Mouse (Mus musculus) intestine, embryonic 16.5 days (tissue): ENCODE results near the gene Gm27029. TPM values are rescaled to one million over a fixed set of nuclear protein-coding genes. Genes with fewer than 3 reads are reported as not detected.
"Not testable (repeated sequence)": the region's sequence is repeated elsewhere in the genome, so short reads cannot be mapped to it uniquely, and the experiment has no call there.

Experiments
- ATAC-seq: fragments of 200-750 bp; cut with Nextera tagmentation; 2 replicates; pipeline ENCODE4 v1.8.0; 2017; ENCODE audit warnings: moderate TSS enrichment, moderate library complexity
- H3K27ac ChIP-seq: fragments of 300-500 bp; sonication (generic); 2 replicates; pipeline ENCODE4 v1.5.1; 2014; ENCODE audit warnings: mild to moderate bottlenecking, low read length
- H3K27me3 ChIP-seq: fragments of 300-500 bp; sonication (generic); replicated peaks from 2 replicates; pipeline ENCODE4 v1.6.1; 2014; ENCODE audit warnings: low read length, control low read depth, mixed read lengths; ENCODE audit not compliant: control insufficient read depth, insufficient read depth
- H3K36me3 ChIP-seq: fragments of 300-500 bp; sonication (generic); 2 replicates; pipeline ENCODE4 v1.6.1; 2014; ENCODE audit warnings: low read length, control low read depth; ENCODE audit not compliant: control insufficient read depth, insufficient read depth
- H3K4me1 ChIP-seq: fragments of 300-500 bp; sonication (generic); 2 replicates; pipeline ENCODE4 v1.6.1; 2014; ENCODE audit warnings: low read length, control low read depth, mixed read lengths; ENCODE audit not compliant: control insufficient read depth, insufficient read depth
- H3K4me2 ChIP-seq: fragments of 300-500 bp; sonication (generic); 2 replicates; pipeline ENCODE4 v1.6.1; 2014; ENCODE audit warnings: low read depth, low read length, control low read depth
- H3K4me3 ChIP-seq: fragments of 300-500 bp; sonication (generic); 2 replicates; pipeline ENCODE4 v1.5.1; 2014; ENCODE audit warnings: mild to moderate bottlenecking, low read length
- H3K9ac ChIP-seq: fragments of 300-500 bp; sonication (generic); 2 replicates; pipeline ENCODE4 v1.6.1; 2014; ENCODE audit warnings: low read depth, low read length
- H3K9me3 ChIP-seq: fragments of 300-500 bp; sonication (generic); 2 replicates; pipeline ENCODE4 v1.6.1; 2016; ENCODE audit warnings: low read length, control low read depth; ENCODE audit not compliant: control insufficient read depth
- WGBS: fragments of 180-500 bp; shearing (Covaris S2); extraction: QIAGEN DNeasy Blood & Tissue Kit; methylation state at CpG from one replicate; pipeline ENCODE4 v1.1.7; 2014; 5-methylcytosine and 5-hydroxymethylcytosine counted together
- polyA plus RNA-seq: library from polyadenylated mRNA; unstranded; fragments of >200 nt; fragmentation: Nextera tagmentation; extraction: Ambion mirVana; gene quantifications from 2 replicates; pipeline ENCODE4 v1.2.1, GENCODE M21; 2015

Gm27029 gene
- polyA plus RNA-seq, 1 experiment from 2014 or later = 10.1 TPM

DNA sequence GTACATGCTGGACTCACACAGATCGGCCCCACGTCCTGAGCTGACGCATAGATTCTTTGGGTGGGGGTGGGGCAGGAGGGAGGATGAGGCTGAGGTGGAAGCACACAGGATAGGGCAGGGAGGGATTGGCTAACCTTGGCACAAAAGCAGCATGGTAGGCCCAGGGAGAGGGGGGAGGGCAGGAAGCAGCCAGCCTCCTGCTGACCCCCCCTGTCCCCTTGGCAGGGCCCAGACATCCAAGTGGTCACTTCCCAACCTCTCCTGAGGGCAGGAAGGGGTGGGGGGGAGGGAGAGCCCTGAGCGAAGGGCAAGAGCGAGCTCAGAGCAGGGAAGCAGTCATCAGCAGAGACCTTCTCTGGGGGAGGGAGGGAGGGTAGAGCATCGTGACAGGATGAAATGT, 35.1 kb upstream of the Gm27029 start:
- H3K27ac ChIP-seq = peak overlapping the region; percentile 37
- H3K4me1 ChIP-seq = peaks cover 38% of the 10 kb centered on the region
- H3K4me2 ChIP-seq = no peak overlapping the region
- H3K9ac ChIP-seq = 0 out of 2 replicates have a peak overlapping the region, but pooled peaks have one; percentile 14
- no peak for ATAC-seq
- WGBS = 53% methylated on average over 6 of the region's 6 CpGs
- H3K36me3 ChIP-seq = peaks cover 13% of the 10 kb centered on the region
- H3K27me3 ChIP-seq = no peaks in the 10 kb centered on the region
- H3K4me3 ChIP-seq = no peak overlapping the region
- H3K9me3 ChIP-seq = no peaks in the 10 kb centered on the region

DNA sequence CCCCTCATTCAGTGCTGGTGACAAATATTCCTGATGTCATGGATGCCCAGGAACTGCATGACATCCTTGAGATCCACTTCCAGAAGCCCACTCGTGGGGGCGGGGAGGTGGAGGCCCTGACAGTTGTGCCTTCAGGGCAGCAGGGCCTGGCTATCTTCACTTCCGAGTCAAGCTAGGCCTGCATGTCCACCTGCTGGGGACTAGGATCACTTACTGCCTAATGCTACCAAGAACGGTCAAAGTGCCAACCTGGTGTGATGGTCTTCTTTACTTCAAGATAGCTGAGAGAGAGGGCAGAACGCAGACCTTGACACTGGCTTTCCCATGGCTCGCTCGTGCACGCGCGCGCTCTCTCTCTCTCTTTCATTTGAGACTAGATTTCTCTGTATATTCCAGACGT, 33.6 kb upstream of the Gm27029 start:
- ATAC-seq = no peak
- H3K4me2 ChIP-seq = no peak overlapping the region
- H3K4me1 ChIP-seq = peaks cover 30% of the 10 kb centered on the region
- H3K4me3 ChIP-seq = no peak overlapping the region
- H3K9ac ChIP-seq = no peak overlapping the region
- H3K9me3 ChIP-seq = no peaks in the 10 kb centered on the region
- H3K27ac ChIP-seq = no peak overlapping the region
- H3K27me3 ChIP-seq = no peaks in the 10 kb centered on the region
- WGBS = 88% methylated on average over 12 of the region's 12 CpGs
- peaks cover 13% of the 10 kb centered on the region for H3K36me3 ChIP-seq

DNA sequence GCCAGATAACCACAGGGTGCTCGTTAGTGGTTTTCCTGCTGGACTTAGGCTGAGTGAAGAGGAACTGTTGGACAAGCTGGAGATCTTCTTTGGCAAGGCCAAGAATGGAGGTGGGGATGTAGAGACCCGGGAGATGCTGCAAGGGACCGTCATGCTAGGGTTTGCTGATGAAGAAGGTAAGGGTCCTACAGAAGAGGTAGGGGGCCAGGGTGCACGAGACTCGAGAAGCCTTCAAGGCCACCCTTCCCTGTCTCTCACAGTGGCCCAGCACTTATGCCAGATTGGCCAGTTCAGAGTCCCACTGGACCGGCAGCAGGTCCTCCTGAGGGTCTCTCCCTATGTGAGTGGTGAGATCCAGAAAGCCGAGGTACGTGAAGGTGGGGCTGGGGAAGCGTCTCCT, 33.0 kb upstream of the Gm27029 start:
- Histone ChIP-seq H3K9me3 (no peaks in the 10 kb centered on the region), H3K4me3 (no peak overlapping the region), H3K27me3 (no peaks in the 10 kb centered on the region), H3K36me3 (peaks cover 13% of the 10 kb centered on the region), H3K27ac (no peak overlapping the region), H3K4me2 (no peak overlapping the region), H3K4me1 (peaks cover 27% of the 10 kb centered on the region), H3K9ac (no peak overlapping the region)
- 89% methylated on average over 9 of the region's 9 CpGs for WGBS
- no peak for ATAC-seq

DNA sequence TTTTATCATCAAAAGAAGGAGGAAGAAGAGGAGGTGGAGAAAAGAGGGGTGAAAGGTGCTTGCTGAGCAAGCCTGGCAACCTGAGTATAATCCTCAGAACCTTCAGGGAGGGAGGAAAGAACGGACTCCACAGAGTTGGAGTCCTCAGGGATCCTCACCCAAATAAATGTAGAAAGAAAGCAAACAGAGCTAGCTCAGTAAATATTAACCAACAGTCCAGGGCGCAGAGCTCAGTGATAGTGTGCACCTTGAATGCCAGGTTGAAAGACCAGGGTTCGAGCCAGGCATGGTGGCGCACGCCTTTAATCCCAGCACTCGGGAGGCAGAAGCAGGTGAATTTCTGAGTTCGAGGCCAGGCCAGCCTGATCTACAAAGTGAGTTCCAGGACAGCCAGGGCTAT, 31.0 kb upstream of the Gm27029 start:
- Histone ChIP-seq H3K4me3 (no peak overlapping the region), H3K27me3 (no peaks in the 10 kb centered on the region), H3K36me3 (peaks cover 7% of the 10 kb centered on the region), H3K27ac (0 out of 2 replicates have a peak overlapping the region, but pooled peaks have one; percentile 7), H3K9ac (no peak overlapping the region), H3K4me2 (no peak overlapping the region), H3K9me3 (no peaks in the 10 kb centered on the region), H3K4me1 (peaks cover 24% of the 10 kb centered on the region)
- 68% methylated on average over 7 of the region's 7 CpGs for WGBS
- ATAC-seq = no peak

DNA sequence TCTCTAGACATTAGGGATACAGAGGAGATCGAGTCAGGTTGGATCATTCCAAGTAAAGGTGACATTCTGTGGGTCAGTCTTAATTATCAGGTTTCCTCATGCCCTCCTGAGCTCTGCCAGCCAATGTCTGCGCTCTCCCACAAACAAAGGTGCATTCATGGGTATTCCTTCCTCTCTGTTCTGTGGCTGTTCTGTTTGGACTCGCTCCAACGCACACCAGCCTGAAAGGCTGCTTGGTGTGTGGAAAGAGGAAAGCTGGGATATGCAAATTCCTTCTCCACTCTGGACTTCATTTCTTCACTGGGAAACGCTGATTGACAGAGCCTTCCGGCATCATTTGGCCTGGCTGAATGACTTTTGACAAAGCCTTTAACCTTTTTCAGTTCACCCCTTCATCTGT, 30.1 kb upstream of the Gm27029 start:
- no peak overlapping the region for H3K27ac ChIP-seq
- H3K36me3 ChIP-seq = peaks cover 7% of the 10 kb centered on the region
- no peaks in the 10 kb centered on the region for H3K9me3 ChIP-seq
- 68% methylated on average over 6 of the region's 6 CpGs for WGBS
- peaks cover 20% of the 10 kb centered on the region for H3K4me1 ChIP-seq
- no peak overlapping the region for H3K4me3 ChIP-seq
- ATAC-seq = no peak
- no peaks in the 10 kb centered on the region for H3K27me3 ChIP-seq
- no peak overlapping the region for H3K9ac ChIP-seq
- no peak overlapping the region for H3K4me2 ChIP-seq

DNA sequence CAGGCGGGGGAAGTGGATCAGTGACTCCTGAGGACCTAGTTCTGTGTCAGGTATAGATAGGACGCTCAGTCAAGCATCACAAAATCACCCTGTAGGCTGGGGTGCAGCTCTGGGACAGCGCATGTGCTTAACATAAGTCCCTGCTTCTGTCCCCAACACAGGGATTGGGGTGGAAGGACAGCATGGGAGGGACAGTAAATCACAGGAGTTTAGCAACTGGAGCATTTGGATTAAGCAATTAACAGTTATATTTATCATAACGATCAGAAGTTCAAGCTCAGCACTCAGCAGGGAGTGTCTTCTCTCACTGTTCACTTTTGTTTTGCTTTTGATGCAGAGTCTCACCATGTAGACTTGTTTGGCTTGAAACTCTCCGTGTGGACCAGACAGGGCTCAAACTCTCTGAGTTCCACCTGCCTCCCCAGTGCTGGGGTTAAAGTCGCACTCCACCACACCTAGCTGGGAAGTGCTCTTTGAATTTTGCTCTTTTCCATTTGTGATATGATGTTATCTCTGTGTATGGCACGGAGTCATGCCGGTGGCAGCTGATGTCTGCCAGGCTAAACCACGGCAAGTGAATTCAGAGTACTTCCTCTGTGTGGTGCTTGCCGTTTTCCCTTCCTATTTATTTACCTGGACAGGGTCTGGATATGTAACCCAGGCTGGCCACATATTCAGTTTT, 27.6 kb upstream of the Gm27029 start:
- Histone ChIP-seq H3K27ac (peak overlapping the region; percentile 53), H3K9me3 (no peaks in the 10 kb centered on the region), H3K4me3 (no peak overlapping the region), H3K9ac (no peak overlapping the region), H3K4me2 (peak overlapping the region; percentile 25; the same call in 1 of the 2 replicates), H3K4me1 (peaks cover 21% of the 10 kb centered on the region), H3K27me3 (no peaks in the 10 kb centered on the region), H3K36me3 (no peaks in the 10 kb centered on the region)
- peak; percentile 58 for ATAC-seq
- 59% methylated on average over 10 of the region's 10 CpGs for WGBS

DNA sequence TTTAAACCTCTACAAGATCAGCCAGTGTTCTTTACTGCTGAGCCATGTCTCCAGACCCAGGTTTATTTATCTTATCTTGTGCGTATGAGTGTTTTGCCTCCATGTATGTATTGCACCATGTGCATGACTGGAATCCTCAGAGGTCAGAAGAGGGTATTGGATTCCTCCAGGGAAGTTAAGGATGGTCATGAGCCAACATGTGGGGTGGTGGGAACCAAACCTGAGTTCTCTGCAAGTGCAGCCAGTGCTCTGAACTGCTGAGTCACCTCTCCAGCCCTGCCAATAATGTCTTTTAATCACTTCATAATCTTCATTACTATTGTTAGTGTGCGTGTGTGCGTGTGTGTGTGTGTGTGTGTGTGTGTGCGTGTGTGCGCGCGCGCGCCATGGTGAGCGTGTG, 26.9 kb upstream of the Gm27029 start:
- Histone ChIP-seq H3K9me3 (no peaks in the 10 kb centered on the region), H3K9ac (no peak overlapping the region), H3K4me1 (peaks cover 21% of the 10 kb centered on the region), H3K4me3 (no peak overlapping the region), H3K27me3 (no peaks in the 10 kb centered on the region), H3K4me2 (no peak overlapping the region; the same call in 1 of the 2 replicates), H3K36me3 (no peaks in the 10 kb centered on the region), H3K27ac (peak overlapping the region; percentile 9; the same call in 1 of the 2 replicates)
- ATAC-seq = no peak
- WGBS = 88% methylated on average over 10 of the region's 10 CpGs

DNA sequence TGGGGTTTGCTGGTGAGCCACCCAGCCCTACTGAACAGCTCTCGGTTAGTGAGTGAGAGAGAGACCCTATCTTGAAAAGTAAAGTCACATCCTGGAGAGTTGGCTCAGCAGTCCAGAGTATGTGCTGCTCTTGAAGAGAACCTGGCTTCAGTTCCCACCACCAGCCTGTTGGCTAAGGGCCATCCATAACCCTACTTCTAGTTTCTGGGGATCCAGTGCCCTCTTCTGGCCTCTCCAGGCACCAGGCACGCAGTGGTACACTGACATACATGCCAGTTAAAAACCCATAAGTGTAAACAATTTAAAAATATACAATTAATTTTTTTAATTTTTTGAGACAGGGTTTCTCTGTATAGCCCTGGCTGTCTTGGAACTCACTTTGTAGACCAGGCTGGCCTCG, 25.8 kb upstream of the Gm27029 start:
- Histone ChIP-seq H3K4me3 (no peak overlapping the region), H3K4me2 (no peak overlapping the region), H3K9me3 (no peaks in the 10 kb centered on the region), H3K27ac (no peak overlapping the region), H3K9ac (no peak overlapping the region), H3K36me3 (no peaks in the 10 kb centered on the region), H3K4me1 (peaks cover 19% of the 10 kb centered on the region), H3K27me3 (no peaks in the 10 kb centered on the region)
- no peak for ATAC-seq
- WGBS = 82% methylated on average over 3 of the region's 3 CpGs

DNA sequence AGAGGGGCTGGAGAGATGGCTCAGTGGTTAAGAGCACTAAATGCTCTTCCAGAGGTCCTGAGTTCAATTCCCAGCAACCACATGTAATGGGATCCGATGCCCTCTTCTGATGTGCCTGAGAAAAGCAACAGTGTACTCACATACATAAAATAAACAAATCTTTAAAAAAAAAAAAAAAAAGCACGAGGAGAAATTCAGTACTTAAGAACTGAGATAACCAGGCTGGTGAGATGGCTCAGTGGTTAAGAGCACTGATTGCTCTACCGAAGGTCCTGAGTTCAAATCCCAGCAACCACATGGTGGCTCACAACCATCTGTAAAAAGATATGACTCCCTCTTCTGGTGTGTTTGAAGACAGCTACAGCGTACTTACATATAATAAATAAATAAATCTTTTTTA, 25.0 kb upstream of the Gm27029 start:
- WGBS = 75% methylated on average over 4 of the region's 4 CpGs
- H3K9me3 ChIP-seq, H3K9ac ChIP-seq, H3K4me2 ChIP-seq, H3K27ac ChIP-seq, H3K4me3 ChIP-seq, H3K36me3 ChIP-seq, ATAC-seq, H3K27me3 ChIP-seq: not testable (repeated sequence)
- H3K4me1 ChIP-seq = peaks cover 20% of the 10 kb centered on the region

DNA sequence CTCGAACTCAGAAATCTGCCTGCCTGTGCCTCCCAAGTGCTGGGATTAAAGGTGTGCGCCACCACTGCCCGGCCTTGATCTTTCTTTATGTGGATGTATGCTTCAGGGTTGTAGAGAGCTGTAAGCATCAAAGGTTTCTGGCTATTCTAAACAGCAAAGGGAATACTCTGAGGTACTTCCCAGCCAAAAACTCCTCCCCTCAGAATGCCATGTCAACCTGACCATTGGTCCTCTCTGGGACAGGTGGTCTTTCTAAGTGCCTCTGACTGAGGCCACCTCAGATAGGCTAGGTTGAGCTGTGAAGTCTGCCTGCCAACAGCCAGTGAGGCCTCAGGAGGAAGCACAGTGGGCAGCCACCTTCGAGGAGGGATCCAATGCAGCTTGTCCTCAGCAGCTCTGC, 24.3 kb upstream of the Gm27029 start:
- Histone ChIP-seq H3K27ac (peak overlapping the region; percentile 55), H3K9ac (peak overlapping the region; percentile 64), H3K4me2 (peak overlapping the region; percentile 51), H3K4me3 (peak overlapping the region; percentile 53), H3K9me3 (no peaks in the 10 kb centered on the region), H3K36me3 (peaks cover 9% of the 10 kb centered on the region), H3K4me1 (peaks cover 23% of the 10 kb centered on the region), H3K27me3 (no peaks in the 10 kb centered on the region)
- ATAC-seq = no peak
- 71% methylated on average over 4 of the region's 4 CpGs for WGBS
